In the genomic region with DNA sequence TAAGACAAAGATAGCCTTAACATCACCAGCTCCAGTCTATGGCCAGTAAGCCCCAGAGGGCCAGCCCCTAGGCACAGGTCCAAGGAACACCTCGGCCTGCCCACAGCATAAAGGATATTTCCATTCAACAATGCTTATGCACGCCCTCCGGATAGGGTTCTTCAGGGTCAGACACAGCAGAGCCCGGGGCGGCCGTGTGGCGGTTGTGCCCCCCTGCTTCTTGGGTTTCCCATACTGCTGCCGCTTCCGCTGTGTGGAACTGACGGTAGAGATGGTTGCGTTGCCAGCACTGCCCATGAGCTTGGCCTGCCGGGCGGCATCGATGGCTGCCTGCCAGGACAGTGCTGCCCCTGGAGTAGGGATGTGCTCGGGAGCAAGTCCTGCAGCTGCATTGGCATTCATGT, we compare ENCODE assay signal across 11 mouse cellular contexts.
A peak's percentile ranks its signal among the peaks of the same experiment; 100 is the strongest.
DNase-seq lines count a peak whose midpoint lies in the region; ATAC-seq and TF ChIP-seq lines count a peak whose summit lies in the region.
"Had no signal": no experiment of that assay in that cellular context is flagged by ENCODE, and none has a peak within 500 bp of the region (broad histone marks: within the 10 kb centered on the region; RNA-seq: fewer than 3 reads in every experiment).

No protein-coding gene starts in this region.

- 61% methylated on average over 15 of the region's 15 CpGs for WGBS in heart, embryonic 13.5 days
- 84% methylated on average over 15 of the region's 15 CpGs for WGBS in midbrain, embryonic 13.5 days

- TF ChIP-seq CTCF in layer of hippocampus, adult 2 months (conservative IDR thresholded peaks at IDR 0.05) = no peak

- no peak overlapping the region; the same call in 1 of the 2 replicates for H3K4me3 ChIP-seq in layer of hippocampus, adult 2 months
- H3K4me3 ChIP-seq in heart, embryonic 13.5 days = no peak overlapping the region
- no peak overlapping the region for H3K4me3 ChIP-seq in midbrain, embryonic 13.5 days (replicated peaks)
- H3K4me3 ChIP-seq: embryonic facial prominence, embryonic 13.5 days; kidney, embryonic 15.5 days; liver, embryonic 15.5 days had no signal

- H3K27me3 ChIP-seq in heart, embryonic 13.5 days (replicated peaks) = no peaks in the 10 kb centered on the region
- no peaks in the 10 kb centered on the region for H3K27me3 ChIP-seq in midbrain, embryonic 13.5 days
- H3K27me3 ChIP-seq: embryonic facial prominence, embryonic 13.5 days; kidney, embryonic 15.5 days had no signal

- H3K4me2 ChIP-seq in heart, embryonic 13.5 days = no peak overlapping the region
- H3K4me2 ChIP-seq in midbrain, embryonic 13.5 days (replicated peaks) = no peak overlapping the region
- H3K4me2 ChIP-seq: embryonic facial prominence, embryonic 13.5 days; kidney, embryonic 15.5 days; liver, embryonic 15.5 days had no signal

- no peaks in the 10 kb centered on the region for H3K9me3 ChIP-seq in heart, embryonic 13.5 days
- H3K9me3 ChIP-seq in midbrain, embryonic 13.5 days = no peaks in the 10 kb centered on the region
- H3K9me3 ChIP-seq: embryonic facial prominence, embryonic 13.5 days; kidney, embryonic 15.5 days; liver, embryonic 15.5 days had no signal

- peaks cover 42% of the 10 kb centered on the region for H3K36me3 ChIP-seq in heart, embryonic 13.5 days
- peaks cover 8% of the 10 kb centered on the region for H3K36me3 ChIP-seq in midbrain, embryonic 13.5 days
- H3K36me3 ChIP-seq: kidney, embryonic 15.5 days; liver, embryonic 15.5 days had no signal

- H3K27ac ChIP-seq in layer of hippocampus, adult 2 months = peak overlapping the region; percentile 60; the same call in 1 of the 2 replicates
- H3K27ac ChIP-seq in heart, embryonic 13.5 days (replicated peaks) = peak overlapping the region; percentile 53; the same call in 1 of the 2 replicates
- no peak overlapping the region for H3K27ac ChIP-seq in midbrain, embryonic 13.5 days
- H3K27ac ChIP-seq: embryonic facial prominence, embryonic 13.5 days; kidney, embryonic 15.5 days; liver, embryonic 15.5 days had no signal

- H3K9ac ChIP-seq in heart, embryonic 13.5 days = no peak overlapping the region
- no peak overlapping the region for H3K9ac ChIP-seq in midbrain, embryonic 13.5 days (replicated peaks)
- H3K9ac ChIP-seq: embryonic facial prominence, embryonic 13.5 days; kidney, embryonic 15.5 days; liver, embryonic 15.5 days had no signal

- H3K4me1 ChIP-seq in heart, embryonic 13.5 days = peaks cover 99% of the 10 kb centered on the region
- H3K4me1 ChIP-seq in midbrain, embryonic 13.5 days (replicated peaks) = 0 out of 2 replicates have a peak, but pooled peaks cover 6% of the 10 kb centered on the region
- H3K4me1 ChIP-seq: liver, embryonic 15.5 days had no signal

- peak; percentile 76 to 86 for DNase-seq in adrenal gland, adult (ENCODE audit: inconsistent age in 2 of 2, low spot score in 1 of 2)
- no peak for DNase-seq in adrenal gland, adult 18-20 months (ENCODE audit: low spot score in 2 of 2)
- DNase-seq in layer of hippocampus, adult 2 months (ENCODE audit: low spot score in 2 of 2) = no peak
- DNase-seq in layer of hippocampus, adult 9-10 months (ENCODE audit: low spot score) = no peak
- DNase-seq in thymus, postnatal 14 days = no peak
- DNase-seq in thymus, postnatal 10 days (ENCODE audit: low spot score in 2 of 2) = no peak

- ATAC-seq in heart, embryonic 13.5 days (ENCODE audit: extremely low read depth, insufficient number of reproducible peaks, low FRiP score, low TSS enrichment) = peak; percentile 24; the same call in 1 of the 2 replicates
- ATAC-seq in midbrain, embryonic 13.5 days = peak; percentile 75; the same call in 1 of the 2 replicates

Comparison
In these comparisons a context has a peak if more than half of its experiments do, and no peak if none do; other contexts are left out.
1. DNase-seq: peak in adrenal gland, adult (2 of 2); none in adrenal gland, adult 18-20 months (0 of 2), layer of hippocampus, adult 2 months (0 of 2), layer of hippocampus, adult 9-10 months (single experiment), thymus, postnatal 14 days (single experiment) and thymus, postnatal 10 days (0 of 2).